Mouse (Mus musculus): ENCODE measurements around the gene St7. TPM values are rescaled to one million over a fixed set of nuclear protein-coding genes. Genes with fewer than 3 reads are reported as not detected.

Gene St7
- polyA plus RNA-seq, 1 experiment from 2014 or later = 24.5 TPM

DNA sequence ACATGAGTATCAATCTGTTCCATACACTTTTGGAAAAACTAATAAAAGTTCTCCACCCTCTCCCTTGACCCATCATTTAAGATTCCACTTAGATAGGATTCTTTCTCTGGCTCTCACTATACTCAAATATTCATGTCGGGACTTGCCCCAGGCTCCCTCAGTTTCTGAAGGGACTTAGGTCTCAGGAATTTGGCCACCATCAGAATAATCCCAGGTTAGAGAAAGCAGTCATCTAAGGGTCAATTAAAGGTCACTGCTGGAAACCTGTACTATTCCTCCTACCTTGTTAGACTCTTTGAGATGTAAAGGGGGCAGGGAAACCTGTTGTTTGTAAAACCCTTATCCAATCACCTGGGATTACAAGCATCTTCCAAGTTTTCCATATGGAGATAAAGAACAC lies 284.4 kb downstream of the St7 start:
- DNase-seq (ENCODE audit: low spot score) (no peak), ATAC-seq (no peak)
- Histone ChIP-seq H3K9ac (replicated peaks; ENCODE audit: low read depth) (no peak overlapping the region), H3K27ac (ENCODE audit: low read length) (no peak overlapping the region), H3K9me3 (ENCODE audit: low read length) (no peaks in the 10 kb centered on the region), H3K4me2 (replicated peaks; ENCODE audit: low read depth, low read length) (no peak overlapping the region), H3K4me3 (ENCODE audit: low read depth, low read length) (no peak overlapping the region), H3K27me3 (replicated peaks; ENCODE audit: insufficient read depth, low read length) (no peaks in the 10 kb centered on the region), H3K4me1 (ENCODE audit: insufficient read depth, low read depth, low read length) (no peaks in the 10 kb centered on the region), H3K36me3 (ENCODE audit: insufficient read depth, low read length) (no peaks in the 10 kb centered on the region)
- TF ChIP-seq CTCF (IDR thresholded peaks at IDR 0.05) = no peak
- TF ChIP-seq EP300 (IDR thresholded peaks at IDR 0.05) = no peak
- 66% methylated on average over 1 of the region's 1 CpGs for WGBS

DNA sequence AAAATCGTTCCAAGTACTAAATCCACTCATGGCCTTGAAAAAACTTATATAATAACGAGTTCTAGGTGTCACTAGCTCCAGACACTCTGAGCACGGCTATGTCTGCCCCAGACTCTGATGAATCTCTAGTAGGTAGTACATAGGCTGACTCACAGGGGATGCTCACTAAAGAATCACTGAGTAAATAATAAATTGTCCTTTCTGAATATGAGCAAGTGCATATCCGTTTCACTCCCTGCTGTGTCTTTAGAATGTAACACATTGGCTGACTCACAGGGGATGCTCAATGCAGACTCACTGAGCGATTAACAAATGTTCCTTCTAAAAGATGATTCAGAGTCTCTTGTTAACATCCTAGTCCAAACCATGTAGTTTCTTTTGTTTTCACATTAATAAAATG lies 285.6 kb downstream of the St7 start:
- no peak for ATAC-seq
- Histone ChIP-seq H3K4me1 (ENCODE audit: insufficient read depth, low read depth, low read length) (no peaks in the 10 kb centered on the region), H3K9ac (replicated peaks; ENCODE audit: low read depth) (no peak overlapping the region), H3K27ac (ENCODE audit: low read length) (no peak overlapping the region), H3K4me2 (replicated peaks; ENCODE audit: low read depth, low read length) (no peak overlapping the region), H3K36me3 (ENCODE audit: insufficient read depth, low read length) (no peaks in the 10 kb centered on the region), H3K9me3 (ENCODE audit: low read length) (no peaks in the 10 kb centered on the region), H3K27me3 (replicated peaks; ENCODE audit: insufficient read depth, low read length) (no peaks in the 10 kb centered on the region), H3K4me3 (ENCODE audit: low read depth, low read length) (no peak overlapping the region)
- TF ChIP-seq EP300 (IDR thresholded peaks at IDR 0.05) (no peak), CTCF (IDR thresholded peaks at IDR 0.05) (no peak)
- 74% methylated on average over 5 of the region's 5 CpGs for WGBS
- no peak for DNase-seq (ENCODE audit: low spot score)

DNA sequence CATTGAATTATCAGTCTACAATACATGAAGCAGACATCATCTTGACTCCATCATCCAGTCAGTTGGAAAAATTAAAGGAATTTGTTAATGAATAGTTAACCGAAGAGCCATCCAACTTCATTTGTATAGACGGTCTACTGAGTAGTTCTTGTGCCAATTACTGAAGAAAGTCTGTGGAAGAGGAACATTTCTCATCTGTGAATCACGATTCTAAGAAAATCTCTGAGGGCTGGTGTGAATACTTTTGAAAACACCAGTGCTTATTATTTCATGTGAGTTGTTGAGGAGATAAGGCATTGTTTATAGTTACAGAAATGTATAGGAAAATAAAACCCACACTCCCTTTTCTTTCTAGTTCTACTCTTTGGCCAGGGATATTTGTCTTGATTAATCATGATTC lies 286.1 kb downstream of the St7 start:
- TF ChIP-seq EP300 (IDR thresholded peaks at IDR 0.05) = no peak
- TF ChIP-seq CTCF (IDR thresholded peaks at IDR 0.05) = no peak
- peak; percentile 57; the same call in 1 of the 2 replicates for ATAC-seq
- DNase-seq (ENCODE audit: low spot score) = peak; percentile 74
- no peaks in the 10 kb centered on the region for H3K36me3 ChIP-seq (ENCODE audit: insufficient read depth, low read length)
- no peak overlapping the region for H3K27ac ChIP-seq (ENCODE audit: low read length)
- no peak overlapping the region for H3K4me3 ChIP-seq (ENCODE audit: low read depth, low read length)
- no peaks in the 10 kb centered on the region for H3K4me1 ChIP-seq (ENCODE audit: insufficient read depth, low read depth, low read length)
- no peak overlapping the region for H3K9ac ChIP-seq (replicated peaks; ENCODE audit: low read depth)
- H3K9me3 ChIP-seq (ENCODE audit: low read length) = no peaks in the 10 kb centered on the region
- WGBS = 63% methylated on average over 3 of the region's 3 CpGs
- no peaks in the 10 kb centered on the region for H3K27me3 ChIP-seq (replicated peaks; ENCODE audit: insufficient read depth, low read length)
- no peak overlapping the region for H3K4me2 ChIP-seq (replicated peaks; ENCODE audit: low read depth, low read length)

DNA sequence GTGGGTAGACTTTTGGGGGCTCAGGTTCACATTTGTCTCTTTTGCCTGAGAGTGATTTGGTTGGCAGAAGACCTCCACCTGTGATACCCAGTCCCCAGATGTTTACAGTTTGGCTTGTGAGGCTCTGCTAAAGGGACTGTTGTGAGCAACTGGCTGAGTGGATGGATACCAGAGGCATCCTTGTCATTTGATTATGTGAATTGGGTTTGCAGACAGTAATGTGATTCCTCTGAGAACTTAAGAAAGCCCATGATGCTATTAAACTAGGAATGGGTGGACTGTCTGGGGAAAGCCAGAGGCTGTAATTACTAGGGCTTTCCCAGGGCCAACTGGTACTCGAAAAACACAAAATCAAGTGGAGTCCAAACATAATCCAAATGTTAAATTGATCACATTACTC lies 286.6 kb downstream of the St7 start:
- Histone ChIP-seq H3K36me3 (ENCODE audit: insufficient read depth, low read length) (no peaks in the 10 kb centered on the region), H3K9me3 (ENCODE audit: low read length) (no peaks in the 10 kb centered on the region), H3K4me2 (replicated peaks; ENCODE audit: low read depth, low read length) (no peak overlapping the region), H3K27ac (ENCODE audit: low read length) (no peak overlapping the region), H3K27me3 (replicated peaks; ENCODE audit: insufficient read depth, low read length) (no peaks in the 10 kb centered on the region), H3K4me1 (ENCODE audit: insufficient read depth, low read depth, low read length) (no peaks in the 10 kb centered on the region), H3K4me3 (ENCODE audit: low read depth, low read length) (no peak overlapping the region), H3K9ac (replicated peaks; ENCODE audit: low read depth) (no peak overlapping the region)
- TF ChIP-seq EP300 (IDR thresholded peaks at IDR 0.05) (no peak), CTCF (IDR thresholded peaks at IDR 0.05) (no peak)
- 79% methylated on average over 1 of the region's 1 CpGs for WGBS
- ATAC-seq (no peak), DNase-seq (ENCODE audit: low spot score) (no peak)

DNA sequence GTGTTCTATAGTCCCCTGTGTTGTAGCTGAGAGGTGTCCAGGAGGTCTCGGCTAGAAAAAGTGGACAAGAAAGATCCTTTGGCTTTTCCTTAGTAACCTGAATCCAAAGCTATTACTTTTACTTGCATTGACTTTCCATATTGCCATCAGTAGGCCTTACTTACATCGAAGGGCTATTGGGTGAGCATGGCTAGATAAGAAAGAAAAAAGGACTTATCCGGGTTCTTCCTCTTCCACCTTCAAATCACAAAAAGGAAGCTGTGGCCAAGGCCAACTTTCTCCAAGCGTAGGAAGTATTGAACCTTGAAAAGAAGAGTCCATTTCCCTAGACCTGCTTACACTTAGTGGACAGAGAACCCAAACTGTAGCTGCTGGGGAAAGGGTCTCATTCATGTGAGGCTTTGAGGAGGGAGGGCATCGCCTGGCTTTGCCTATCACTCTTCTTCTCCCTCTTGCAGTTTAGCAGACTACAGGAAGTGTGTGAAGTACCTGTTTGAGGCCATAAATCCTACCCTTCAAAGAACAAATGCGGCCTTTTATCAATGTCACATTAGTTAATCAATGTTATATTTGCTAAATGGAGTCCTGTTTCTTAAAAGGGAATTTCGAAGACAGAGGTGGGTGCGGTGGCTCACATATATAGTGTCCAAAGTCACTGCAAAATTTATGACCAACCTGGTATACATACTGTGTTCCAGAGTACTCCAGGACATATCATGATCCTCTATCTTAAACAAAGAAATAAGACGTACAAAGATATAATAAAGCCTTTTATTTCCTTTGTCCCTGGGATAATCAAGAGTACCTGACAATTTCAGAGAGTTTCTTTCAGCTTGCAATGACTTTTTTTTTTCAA lies 297.7 kb downstream of the St7 start:
- Histone ChIP-seq H3K36me3 (ENCODE audit: insufficient read depth, low read length) (no peaks in the 10 kb centered on the region), H3K4me3 (ENCODE audit: low read depth, low read length) (no peak overlapping the region), H3K4me2 (replicated peaks; ENCODE audit: low read depth, low read length) (no peak overlapping the region), H3K4me1 (ENCODE audit: insufficient read depth, low read depth, low read length) (no peaks in the 10 kb centered on the region), H3K9me3 (ENCODE audit: low read length) (no peaks in the 10 kb centered on the region), H3K27me3 (replicated peaks; ENCODE audit: insufficient read depth, low read length) (no peaks in the 10 kb centered on the region), H3K9ac (replicated peaks; ENCODE audit: low read depth) (no peak overlapping the region), H3K27ac (ENCODE audit: low read length) (no peak overlapping the region)
- WGBS = 85% methylated on average over 9 of the region's 9 CpGs
- DNase-seq (ENCODE audit: low spot score) (no peak), ATAC-seq (no peak)
- TF ChIP-seq CTCF (IDR thresholded peaks at IDR 0.05) (no peak), EP300 (IDR thresholded peaks at IDR 0.05) (no peak)

DNA sequence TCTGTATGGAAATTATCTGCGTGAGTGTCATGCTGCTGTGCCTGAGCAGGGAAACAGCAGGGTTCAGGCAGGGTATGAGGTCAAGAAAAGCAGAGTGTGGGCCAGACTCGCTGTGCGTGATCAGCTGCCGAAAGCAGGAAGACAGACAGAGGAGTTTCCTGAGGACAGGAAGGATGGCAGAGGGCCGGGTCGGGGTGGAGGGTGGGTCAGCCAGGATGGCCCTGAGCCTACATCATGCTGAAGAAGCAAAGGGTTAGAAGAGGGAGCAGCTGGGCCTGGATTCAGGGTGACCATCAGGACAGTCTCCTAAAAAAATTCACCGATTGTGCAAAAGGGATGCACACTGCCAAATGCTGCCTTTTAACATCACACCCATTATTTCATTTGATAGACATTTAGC lies 298.9 kb downstream of the St7 start:
- peak; percentile 37; the same call in 1 of the 2 replicates for TF ChIP-seq EP300 (IDR thresholded peaks at IDR 0.05)
- no peak for TF ChIP-seq CTCF (IDR thresholded peaks at IDR 0.05)
- DNase-seq (ENCODE audit: low spot score) (peak; percentile 70), ATAC-seq (peak; percentile 93)
- Histone ChIP-seq H3K4me3 (ENCODE audit: low read depth, low read length) (no peak overlapping the region), H3K4me2 (replicated peaks; ENCODE audit: low read depth, low read length) (no peak overlapping the region), H3K27ac (ENCODE audit: low read length) (no peak overlapping the region), H3K9me3 (ENCODE audit: low read length) (no peaks in the 10 kb centered on the region), H3K4me1 (ENCODE audit: insufficient read depth, low read depth, low read length) (no peaks in the 10 kb centered on the region), H3K27me3 (replicated peaks; ENCODE audit: insufficient read depth, low read length) (no peaks in the 10 kb centered on the region), H3K9ac (replicated peaks; ENCODE audit: low read depth) (no peak overlapping the region), H3K36me3 (ENCODE audit: insufficient read depth, low read length) (no peaks in the 10 kb centered on the region)
- 39% methylated on average over 7 of the region's 7 CpGs for WGBS

Other genes with a start within 250 kb of the St7 start
- 9.3 and 9.5 TPM in 2 replicates for gene Met, start 229.1 kb upstream of the St7 start, polyA plus RNA-seq (2015; fragmentation: Nextera tagmentation; extraction: Ambion mirVana)
- gene Capza2, start 56.7 kb upstream of the St7 start, polyA plus RNA-seq (2015; fragmentation: Nextera tagmentation; extraction: Ambion mirVana) = 198 and 202 TPM in 2 replicates

Data from lung, postnatal 0 days (tissue).